Mouse (Mus musculus): ENCODE measurements around the gene Zfp280c. TPM values are rescaled to one million over a fixed set of nuclear protein-coding genes. Genes with fewer than 3 reads are reported as not detected.

The Zfp280c gene
- total RNA-seq, 4 experiments from 2014 or later = 21.8 to 25.2 (median 23.3) TPM

GRCm38 (mm10) chrX:48493763-48494162, 100.5 kb downstream of the Zfp280c start:
- DNase-seq (ENCODE audit: low spot score in 2 of 2) = no peak

Small RNA genes lying within 50 kb of the gene (microRNA-seq; reads per million reads assigned to microRNA genes)
- gene Gm27828 = 0 reads per million in 2 experiments

Other genes with a start within 250 kb of the Zfp280c start
- gene Elf4, start 131.4 kb downstream of the Zfp280c start, total RNA-seq (2022) = 1 to 10 TPM; 1.0 to 3.1 (median 1.9) TPM
- 10 to 100 TPM; 24.5 to 30.3 (median 26.9) TPM for gene Aifm1, start 80.9 kb downstream of the Zfp280c start, total RNA-seq (2022)
- 10 to 100 TPM; 17.3 to 24.4 (median 20.3) TPM for gene Rab33a, start 75.2 kb downstream of the Zfp280c start, total RNA-seq (2022)
- gene Slc25a14, start 28.9 kb upstream of the Zfp280c start, total RNA-seq (2022) = 10 to 100 TPM; 47.6 to 60.8 (median 57.0) TPM
- not detected for gene Gpr119, start 80.0 kb upstream of the Zfp280c start, total RNA-seq (2022)
- 1 to 10 TPM; 4.3 to 6.2 (median 4.7) TPM for gene Rbmx2, start 100.5 kb upstream of the Zfp280c start, total RNA-seq (2022)